Mouse (Mus musculus): Measurements from ENCODE around the gene Sds.
"Not testable (repeated sequence)": the region's sequence is repeated elsewhere in the genome, so short reads cannot be mapped to it uniquely, and the experiment has no call there.

Gene Sds

DNA sequence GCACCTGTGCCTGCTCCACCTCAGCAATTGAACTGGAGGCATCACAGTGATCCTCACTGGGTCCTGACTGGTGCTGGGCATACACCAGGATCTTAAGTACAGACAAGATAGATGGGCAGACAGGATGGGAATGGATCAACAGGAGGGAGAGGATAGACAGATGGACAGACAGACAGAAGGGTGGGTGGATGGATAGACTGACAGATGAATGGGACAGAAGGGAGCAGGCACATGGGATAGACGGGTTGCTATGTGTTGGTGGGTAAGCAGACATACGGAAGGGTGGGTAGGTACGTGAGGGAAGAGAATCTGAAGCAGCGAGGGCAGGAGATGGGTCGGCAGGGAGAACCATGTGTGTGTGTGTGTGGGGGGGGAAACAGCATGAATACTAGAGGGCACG, 17.1 kb downstream of the Sds start:
- DNase-seq, result no peak

DNA sequence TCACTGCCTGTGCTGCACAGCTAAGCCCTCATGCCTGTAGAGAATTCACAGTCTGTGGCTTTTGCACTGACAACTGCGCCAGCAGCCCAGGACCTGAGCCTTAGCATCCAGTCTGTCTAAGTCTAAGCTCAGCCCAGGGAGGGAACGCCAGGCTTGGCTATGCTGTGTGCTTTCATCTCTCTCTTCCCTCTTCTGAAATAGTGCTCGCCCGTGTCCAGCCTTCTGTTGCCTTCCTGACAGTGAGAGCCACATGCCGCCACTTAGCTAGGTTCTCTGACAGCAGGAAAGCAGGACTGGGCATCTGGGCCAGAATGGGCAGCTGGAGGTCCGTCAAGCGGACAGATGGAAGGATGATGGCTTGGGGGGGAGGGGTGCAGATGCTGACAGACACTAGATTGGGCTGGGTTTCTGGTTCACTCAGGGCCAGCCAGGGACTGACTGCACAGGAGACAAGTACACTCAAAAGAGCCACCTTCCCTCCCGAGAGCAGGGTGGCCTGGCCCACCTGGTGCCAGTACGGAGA, 17.6 kb downstream of the Sds start:
- DNase-seq, result no peak

DNA sequence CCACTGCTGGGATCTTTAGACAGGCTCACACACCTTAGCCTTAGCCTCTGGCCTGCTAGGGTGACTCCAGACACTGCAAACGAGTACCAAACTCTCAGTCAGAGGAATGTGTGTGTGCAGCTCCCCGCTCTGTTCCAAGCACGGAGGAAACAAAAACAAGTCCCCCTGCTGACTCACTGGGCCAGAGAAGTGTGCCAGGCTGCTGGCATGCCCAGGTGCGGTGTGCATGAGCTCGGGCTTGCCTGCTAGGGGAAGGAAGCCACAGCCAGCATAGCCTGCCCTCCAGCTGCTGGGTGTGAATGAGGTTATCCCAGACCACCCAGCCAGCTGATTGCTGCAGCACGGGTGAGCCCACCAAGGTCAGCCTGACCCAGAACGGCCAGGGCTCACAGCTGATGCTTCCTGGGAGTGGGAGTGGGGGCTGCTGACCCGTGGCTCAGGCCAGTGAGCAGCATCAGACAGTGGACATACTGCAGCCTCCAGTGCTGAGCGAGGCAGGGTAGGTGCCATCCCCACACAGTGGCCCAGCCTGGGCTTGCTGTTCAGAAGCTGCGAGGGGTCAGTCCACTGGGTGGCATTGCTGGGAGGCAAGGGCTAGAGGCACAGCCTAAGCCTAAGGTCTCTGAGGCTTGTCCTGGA, 18.9 kb downstream of the Sds start:
- DNase-seq, result no peak

DNA sequence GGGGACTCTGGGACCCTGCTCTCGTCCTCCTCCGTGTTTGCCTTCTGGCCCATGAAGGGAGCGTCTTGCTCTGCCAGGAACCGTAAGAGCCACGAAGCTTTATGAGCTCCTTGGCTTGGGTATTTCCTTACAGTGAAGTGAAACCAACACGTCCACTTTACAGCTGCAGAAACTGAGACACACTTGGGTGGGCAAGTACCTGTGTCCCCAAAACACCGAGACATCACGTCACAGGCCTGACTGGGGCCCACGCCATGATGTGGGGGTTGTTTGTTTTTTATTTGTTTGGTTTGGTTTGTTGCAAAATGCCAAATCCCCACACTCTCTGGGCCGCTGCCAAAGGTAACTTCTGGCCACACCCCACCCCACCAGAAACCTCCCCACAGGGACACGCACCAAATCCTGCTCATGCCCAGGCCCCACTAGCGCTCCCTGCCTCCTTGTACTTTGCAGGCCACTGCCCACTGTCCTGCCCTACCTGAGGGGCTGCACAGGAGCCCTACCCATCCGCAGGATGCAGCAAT, 19.4 kb downstream of the Sds start:
- no peak for DNase-seq

DNA sequence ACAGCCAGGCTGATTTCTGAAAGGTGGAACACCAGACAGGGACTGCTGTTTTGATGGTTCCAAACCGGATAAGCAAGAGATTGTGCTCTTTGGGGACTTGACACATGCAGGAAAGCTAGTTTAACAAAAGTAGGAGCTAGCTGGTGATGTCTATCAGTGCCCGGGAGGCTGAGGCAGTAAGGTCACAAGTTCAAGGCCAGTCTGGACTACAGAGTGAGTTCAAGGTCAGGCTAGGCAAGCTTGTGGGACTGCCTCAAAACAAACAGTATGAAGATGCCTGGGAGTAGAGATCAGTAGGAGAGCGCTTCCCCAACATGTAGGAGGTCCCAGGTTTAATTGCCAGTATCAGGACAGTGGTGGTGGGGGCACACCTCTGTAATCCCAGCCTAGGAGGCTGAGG, 20.7 kb downstream of the Sds start:
- no peak for DNase-seq

DNA sequence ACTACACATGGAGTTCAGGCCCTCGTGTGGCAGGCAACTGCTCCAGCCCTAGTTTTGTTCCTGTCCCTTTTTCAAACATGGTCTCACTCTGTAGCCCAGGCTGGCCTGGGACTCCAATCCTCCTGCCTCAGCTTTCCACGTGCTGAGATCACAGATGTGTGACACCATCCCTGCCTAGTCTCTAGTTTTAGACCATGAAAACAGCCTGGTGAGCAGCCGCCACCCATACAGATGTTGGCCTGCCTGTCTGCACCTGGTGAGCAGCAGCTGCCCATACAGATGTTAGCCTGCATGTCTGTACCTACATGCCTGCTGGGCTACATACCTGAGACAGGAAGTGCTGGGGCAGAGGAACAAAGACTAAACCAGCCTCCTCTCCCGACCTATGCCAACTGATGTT, 22.9 kb downstream of the Sds start:
- DNase-seq, result no peak

DNA sequence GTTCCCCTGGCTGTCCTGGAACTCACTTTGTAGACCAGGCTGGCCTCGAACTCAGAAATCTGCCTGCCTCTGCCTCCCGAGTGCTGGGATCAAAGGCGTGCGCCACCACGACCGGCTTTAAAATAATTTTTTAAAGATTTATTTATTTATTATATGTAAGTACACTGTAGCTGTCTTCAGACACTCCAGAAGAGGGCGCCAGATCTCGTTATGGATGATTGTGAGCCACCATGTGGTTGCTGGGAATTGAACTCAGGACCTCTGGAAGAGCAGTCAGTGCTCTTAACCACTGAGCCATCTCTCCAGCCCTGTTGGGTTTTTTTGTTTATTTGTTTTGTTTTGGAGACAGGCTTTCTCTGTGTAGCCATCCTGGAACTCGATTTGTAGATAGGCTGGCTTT, 24.3 kb downstream of the Sds start:
- DNase-seq, result not testable (repeated sequence)

DNA sequence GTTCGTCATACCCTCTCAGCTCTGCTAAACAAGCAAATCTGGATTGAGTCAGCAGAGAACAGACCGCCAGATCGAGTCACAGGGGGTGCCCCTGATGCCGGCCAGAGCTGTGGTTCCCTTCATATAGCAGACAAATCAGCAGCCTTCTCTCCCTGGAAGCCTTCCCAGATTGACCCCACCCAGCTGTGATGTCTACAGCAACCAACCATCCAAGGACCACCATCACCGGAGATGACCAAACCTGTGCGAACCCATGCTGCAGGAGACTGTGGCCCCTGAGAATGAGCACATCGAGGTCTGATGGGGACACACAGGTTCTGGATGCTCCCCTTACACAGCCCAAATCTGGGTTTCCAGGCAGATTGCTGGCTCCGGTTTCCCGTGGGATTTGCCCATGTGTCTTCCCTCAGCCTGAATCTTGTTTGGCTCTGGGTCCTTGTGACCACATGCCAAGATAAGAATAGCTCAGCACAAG, 25.9 kb downstream of the Sds start:
- no peak for DNase-seq

DNA sequence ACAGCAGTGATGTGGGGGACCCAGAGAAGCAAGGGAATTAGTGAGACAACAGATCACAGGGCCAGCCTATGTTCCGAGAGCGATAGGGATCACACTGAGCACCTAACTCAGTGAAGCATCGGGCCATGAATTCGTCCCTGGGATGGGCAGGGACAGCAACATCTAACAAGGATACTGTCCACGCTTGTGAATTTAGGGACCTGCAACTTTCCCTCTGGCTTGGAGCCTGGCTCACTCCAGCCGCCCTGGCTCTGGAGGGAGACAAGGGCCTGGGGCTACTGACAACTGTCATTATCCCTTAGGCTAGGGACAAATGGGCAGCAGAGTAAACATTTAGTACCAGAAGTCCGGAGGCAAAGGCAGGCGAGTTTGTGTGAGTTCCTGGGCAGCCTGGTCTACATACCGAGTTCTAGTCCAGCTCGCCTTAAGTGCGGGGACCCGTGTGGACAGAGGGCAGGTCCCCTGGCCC, 26.4 kb downstream of the Sds start:
- DNase-seq, result no peak

DNA sequence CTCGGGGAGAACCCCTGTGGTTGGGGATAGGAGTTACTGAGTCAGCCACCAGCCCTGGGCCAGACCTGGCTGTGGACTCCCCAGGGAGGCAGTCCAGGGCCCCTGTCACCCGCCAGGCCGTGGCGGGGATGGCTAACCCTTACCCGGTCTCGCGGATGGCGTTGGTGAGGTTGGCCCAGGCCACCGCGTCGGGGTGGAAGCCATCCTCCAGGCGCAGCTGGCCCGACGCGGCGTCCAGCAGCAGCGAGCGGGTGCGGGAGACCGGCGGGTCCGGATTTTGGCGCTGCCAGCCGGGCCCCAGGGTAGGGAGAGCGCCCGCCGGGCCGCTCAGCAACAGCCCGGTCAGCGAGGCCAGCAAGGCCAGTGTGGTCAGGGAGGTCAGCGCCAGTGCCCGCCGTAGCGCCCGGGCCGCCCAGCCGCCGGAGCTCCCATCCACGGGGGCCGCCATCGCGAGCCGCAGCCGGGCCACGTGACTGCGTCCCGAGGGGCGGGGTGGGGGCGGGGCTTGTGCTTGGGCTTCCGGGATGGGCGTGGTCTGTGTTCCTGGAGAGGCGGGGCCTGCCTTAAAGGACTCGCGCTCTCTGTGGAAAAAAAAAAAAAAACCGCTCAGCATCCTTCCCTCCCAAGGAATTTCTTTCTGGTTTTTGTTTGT, 26.9 kb downstream of the Sds start, which contains the start of gene Plbd2:
Gene Plbd2 (minus strand): TSS at position 482 of the 652 bp plus-strand sequence.
- DNase-seq, result peak; percentile 72

DNA sequence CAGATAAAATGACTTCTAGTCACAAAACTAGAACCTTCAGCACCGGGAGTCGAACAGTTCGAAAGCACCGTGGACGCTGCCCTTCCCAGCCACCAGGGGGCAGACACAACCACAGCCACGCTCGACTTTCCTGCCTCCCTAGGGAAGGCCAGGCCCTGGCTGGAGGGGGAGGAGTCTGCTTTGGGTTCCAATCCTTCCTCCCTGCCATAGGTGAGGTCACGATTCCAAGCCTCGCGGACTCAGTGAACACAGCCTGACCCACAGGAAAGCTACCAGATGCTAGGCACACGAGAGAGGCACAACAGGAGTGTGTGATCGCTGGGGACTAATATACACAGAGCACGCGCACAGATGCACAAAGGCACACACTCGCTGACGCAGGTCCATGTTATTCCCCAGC, 29.0 kb downstream of the Sds start:
- DNase-seq, result peak; percentile 70

DNA sequence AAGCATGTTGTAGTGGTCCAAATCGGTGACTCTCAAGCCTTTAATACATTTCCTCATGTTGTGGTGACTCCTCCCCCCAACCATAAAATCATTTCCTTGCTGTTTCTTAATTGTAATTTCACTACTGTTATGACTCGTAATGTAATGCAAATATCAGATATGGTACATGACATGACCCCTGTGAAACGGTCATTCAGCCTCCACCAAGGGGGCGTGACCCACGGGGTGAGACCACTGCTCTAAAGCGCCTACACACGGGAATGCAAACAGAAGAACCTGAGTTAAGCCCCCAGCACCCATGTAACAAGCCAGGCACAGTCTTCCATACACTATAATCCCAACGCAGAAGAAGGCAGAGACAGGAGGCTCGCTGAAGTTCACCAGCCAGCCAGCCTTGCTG, 29.5 kb downstream of the Sds start:
- DNase-seq, result no peak

DNA sequence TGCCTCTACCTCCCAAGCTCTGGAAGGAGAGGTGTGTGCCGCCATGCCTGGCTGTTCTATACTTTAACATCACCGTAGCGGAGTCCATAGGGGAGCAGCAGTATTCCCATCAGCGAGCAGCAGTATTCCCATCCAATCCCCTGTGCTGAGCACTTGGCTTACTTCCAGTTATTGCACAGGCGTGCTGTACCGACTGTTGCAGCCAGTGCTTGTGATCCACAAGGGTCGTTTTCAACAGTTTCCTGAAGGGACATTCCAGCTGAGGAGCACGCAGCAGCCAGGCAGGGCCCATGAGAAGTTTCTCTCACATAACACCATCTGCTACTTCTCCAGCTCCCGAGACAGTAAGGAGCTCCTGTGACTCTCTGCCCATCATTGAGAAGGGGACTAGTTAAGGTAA, 30.2 kb downstream of the Sds start:
- DNase-seq, result no peak

DNA sequence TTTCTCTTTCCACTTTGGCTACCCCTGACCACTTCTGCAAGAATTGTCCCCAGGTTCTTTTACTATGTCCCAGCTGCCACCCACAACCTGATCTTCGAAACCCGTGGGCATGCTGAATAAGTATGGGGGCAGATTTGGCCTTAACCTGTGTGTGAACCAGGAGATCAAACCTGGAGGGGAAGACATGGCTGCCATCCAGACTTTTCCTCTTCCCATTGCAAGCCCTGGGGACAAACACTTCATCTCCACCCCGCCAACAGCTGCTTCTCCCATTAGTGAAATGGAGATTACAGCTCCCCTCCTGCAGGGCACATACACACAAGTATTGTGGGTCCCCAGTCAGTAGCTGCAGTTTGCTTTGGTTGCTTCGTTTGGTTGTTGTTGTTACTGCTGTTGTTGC, 31.0 kb downstream of the Sds start:
- no peak for DNase-seq

DNA sequence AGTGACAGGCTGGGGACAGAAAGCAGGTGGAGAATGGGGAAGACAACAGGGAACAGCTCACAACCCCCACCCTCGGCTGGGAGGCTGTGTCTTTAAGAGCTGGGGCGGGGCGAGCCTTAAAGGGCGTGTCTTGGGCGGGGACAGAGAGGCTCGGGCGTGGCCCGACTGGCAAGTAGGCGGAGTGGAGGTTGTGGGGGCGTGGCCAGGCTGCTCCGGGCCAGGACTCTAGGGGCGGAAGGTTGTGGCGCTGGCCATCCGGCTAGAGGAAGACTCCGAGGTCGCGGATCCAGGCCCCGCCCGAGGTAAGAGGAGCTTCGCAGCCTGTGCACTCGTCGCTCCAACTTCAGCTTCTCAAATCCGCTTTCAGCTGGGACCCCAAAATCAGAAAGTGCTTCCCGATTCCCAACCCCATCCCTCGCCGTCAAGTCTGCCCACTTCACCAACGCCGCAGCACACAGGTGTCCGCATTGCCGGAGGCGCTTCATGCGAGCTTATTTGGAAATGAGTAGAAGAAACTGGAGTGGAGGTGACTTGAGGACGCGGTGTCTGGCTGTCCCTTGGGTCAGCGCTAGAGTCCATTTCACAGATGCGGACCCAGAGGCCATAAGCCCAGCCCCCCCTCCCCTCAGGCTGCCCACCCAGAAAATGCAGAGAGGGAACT, 34.8 kb downstream of the Sds start, which contains the start of gene Slc8b1:
Gene Slc8b1 (plus strand): TSS at position 187 of the 661 bp plus-strand sequence.
- DNase-seq, result peak; percentile 95

DNA sequence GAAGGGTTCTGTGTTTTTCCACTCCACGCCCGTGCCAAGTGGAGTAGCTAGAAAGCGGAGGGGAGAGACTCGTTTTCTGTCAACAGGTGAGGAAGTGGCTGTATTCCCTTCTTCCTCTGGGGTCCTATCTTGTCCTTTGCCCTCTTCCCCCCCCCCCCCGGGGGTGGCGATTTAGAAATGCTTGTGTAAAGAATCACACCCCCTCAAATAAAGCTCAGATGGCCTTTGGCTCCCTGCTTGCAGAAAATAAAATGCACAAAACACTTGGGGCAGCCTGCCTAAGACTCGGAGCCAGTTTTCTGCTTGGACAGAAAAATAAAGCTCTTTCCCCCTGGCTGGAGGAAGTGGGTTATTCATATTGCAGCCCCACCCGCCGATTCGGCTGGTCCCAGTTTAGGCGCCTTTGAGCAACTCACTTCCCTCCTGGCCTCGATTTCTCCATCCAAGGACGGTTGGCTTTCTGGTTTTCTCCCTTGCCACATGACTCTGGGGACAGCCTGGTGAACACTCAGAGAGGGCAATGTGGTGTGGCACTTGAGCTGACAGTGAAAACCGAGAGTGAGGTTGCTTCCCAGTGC, 35.4 kb downstream of the Sds start:
- no peak for DNase-seq

DNA sequence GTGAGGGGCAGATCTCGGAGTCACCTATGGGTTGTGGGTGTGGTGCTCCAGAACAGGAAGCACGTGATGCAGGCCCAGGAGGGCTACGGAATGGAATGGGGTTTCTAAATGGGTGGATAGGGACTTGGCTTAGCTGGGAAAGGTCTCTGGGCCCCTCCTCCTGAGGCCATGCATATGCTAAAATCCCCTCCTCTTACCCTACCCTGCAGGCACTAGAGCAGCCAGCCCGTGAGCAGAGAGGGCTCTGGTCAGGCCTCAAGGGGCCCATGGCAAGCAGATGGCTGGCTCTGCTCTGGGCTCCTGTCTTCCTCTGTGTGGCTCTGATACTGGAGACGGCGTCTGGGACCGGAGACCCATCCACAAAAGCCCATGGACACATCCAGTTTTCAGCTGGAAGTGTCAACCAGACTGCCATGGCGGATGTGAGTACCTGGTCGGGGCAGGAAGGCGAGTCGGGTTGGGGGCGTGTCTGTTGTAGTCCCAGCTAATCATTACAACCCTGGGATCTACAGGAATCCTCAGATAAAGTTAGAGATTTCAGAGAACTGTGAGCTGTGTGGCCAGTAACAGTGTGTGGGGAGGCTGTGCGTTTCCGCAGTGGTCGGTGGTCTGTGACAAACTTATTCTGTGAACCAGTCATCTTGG, 36.7 kb downstream of the Sds start:
- DNase-seq, result no peak

DNA sequence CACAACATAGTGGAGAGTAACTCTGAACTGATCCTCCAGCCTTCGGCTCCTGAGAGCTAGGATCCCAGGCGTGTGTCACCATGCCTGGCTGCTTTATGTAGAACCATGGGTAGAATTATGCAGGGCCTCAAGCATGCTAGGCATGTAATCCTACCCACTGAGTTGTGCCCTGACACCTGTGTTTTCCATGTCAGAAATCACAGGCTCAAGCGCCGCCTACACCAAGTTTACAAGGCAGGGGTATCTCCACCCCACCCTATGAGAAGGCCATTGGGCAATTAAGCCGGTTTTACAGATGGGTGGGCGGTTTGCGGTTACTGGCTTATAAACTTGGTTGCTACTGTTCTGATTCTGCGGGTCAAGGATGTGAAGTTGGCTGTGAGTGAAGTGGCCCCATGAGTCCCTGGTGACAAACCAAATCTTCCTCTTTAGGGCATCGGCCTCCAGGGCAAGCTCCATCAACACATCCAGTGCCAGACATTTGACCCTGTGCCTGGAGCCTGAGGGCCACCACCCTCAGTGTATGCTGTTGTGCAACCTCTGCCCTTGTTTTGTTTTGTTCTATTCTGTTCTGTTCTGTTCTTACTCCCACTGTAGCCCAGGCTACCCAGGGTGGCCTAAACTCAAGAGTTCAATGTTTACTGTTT, 37.8 kb downstream of the Sds start:
- no peak for DNase-seq

DNA sequence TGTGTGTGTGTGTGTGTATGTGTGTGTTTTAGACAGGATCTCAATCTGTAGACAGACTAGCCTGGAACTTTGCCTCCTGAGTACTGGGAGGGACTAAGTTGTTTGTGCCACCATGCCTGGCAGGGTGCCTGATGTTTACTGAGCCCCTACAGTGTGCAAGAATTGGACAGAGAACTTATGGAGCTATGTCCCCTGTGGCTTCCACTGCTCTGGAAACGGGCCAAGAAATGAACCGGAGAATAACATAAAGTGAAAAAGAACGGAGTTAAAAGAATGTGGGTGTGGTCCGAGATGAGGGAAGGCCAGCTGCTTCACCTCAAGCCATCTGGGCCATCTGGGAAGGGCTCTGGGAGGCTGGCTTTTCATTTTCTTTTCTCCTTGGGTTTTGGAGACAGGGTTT, 38.4 kb downstream of the Sds start:
- no peak for DNase-seq

DNA sequence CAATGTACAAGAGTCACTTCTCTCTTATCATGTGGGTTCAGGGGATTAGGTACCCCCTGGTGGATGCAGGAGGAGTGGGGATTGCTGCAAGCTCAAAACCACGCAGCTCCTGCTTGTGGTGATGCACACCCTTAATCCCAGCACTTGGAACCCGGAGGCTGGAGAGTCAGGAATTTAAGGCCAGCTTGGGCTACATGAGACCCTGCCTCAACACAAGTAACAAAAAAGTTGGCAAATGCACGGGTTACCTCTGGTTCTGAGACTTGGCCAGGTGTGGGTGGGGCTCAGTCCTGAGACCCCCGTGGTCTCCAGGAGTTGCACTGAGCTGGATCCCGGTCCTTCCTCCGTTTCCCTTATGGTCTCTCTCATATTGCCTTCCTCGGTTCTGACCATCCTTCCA, 39.1 kb downstream of the Sds start:
- DNase-seq, result no peak

DNA sequence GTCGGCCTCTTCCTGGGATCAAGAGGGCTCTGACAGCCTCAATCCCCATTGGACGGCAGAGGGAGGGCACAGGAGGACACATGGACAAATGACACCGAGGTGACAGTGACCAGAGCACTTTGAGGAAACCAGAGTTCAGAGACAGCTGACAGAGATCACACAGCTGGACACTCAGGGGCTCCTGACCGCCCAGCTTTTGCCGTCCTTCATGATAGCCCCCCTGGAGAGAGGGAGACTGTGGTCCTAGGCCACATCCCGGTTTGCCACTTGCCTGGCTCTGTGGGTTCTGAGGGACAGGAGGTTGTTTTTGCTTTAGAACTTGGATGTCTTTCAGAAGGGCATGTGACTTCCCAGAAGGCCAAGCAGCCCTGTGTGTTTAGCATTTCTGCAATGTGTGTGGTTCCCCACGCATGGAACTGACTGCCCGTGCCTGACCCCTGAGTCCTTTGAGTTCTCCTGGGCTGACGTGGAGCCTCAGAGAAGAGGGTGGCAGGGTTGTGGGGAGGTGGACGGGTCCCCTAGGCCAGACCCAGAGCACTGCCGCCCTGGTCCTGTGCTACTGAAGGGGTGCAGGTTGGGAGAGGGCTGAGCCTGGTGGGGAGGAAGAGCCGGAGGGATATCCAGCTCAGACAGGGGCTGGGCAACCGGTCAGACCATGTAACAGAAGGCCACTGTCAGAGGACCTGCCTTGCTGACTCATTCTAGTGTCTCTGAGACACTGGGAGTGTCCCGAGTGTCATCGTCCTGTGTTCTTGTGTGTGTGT, 40.1 kb downstream of the Sds start:
- DNase-seq, result no peak

All from thymus, postnatal 25 days (tissue).